Mouse (Mus musculus): ENCODE data around the gene Sct.
A peak's percentile ranks its signal among the peaks of the same experiment; 100 is the strongest.
"Not testable (repeated sequence)": the region's sequence is repeated elsewhere in the genome, so short reads cannot be mapped to it uniquely, and the experiment has no call there.

Sct gene

GRCm38 (mm10) chr7:141288042-141288441 lies 9.1 kb upstream of the Sct start:
- DNase-seq, result no peak

GRCm38 (mm10) chr7:141282756-141283155 lies 3.8 kb upstream of the Sct start:
- peak; percentile 47 to 65 for DNase-seq

- no peak for DNase-seq
These were observed 2.5 kb upstream of the Sct start for GRCm38 (mm10) chr7:141281442-141281841.

GRCm38 (mm10) chr7:141277701-141278678 lies 943 bp downstream of the Sct start:
- no peak for DNase-seq

- peak; percentile 56 to 59 for DNase-seq
These were observed 2.4 kb downstream of the Sct start, which contains the start of gene Cdhr5 for GRCm38 (mm10) chr7:141276546-141276945. TSS of gene Cdhr5 (minus strand) at chr7:141276786.

- no peak for DNase-seq
These were observed 3.6 kb downstream of the Sct start for GRCm38 (mm10) chr7:141275356-141275755.

DNA sequence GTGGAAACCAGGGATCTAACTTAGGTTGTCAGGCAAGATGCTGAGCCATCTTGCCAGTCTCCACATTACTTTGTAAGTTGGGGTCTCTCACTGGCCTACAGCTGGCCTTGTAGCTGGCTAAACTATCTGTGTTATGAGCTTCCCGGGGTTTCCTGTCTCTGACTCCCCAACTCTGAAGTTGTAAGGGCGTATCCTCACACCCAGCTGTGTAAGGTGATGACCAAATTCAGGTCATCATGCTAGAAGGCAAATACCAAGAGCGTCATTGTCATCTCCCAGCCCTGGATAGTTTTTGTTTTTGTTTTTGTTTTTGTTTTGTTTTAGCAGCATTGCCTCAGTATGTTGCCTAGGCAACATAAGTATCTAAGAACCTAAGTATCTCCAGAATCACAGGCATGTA lies 8.3 kb downstream of the Sct start:
- DNase-seq, result no peak

GRCm38 (mm10) chr7:141269273-141269545 lies 9.7 kb downstream of the Sct start:
- no peak for DNase-seq

DNA sequence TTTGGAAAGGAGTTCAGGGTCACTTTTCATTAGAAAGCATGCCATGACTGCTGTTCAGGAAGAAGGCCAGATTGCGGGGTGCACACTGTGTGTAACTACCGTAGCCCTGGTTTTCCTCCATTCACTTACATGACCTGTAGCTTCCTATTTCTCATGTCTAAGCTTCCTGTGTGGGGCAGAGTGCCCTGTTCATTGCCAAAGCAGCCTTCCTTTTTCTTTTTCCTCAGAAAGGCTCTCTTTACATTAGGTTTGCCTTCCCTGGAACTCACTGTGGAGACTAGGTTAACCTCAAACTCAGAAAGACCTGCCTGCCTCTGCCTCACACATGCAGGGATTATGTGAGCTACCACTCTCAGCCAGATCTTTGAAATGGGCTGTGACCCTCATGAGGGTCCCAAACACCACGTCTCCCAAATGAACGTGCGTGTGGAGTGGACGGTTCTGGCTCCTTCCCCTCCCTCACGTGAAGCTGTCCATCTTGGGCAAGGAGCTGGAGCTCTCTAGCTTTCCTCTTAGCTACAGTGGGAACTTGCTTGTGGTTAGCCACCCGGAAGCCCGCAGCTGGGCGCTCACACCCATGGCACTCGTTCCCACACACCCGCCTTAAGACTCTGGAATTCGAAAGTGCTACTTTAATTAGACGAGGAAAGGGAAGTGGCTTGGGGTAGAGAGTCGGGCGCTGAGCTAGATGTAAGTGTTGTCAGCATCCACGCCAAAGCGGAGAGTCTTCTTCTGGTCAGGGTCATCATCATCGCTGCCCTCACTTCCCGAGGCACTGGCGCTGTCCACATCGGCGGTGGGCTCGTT lies 10.3 kb downstream of the Sct start:
- DNase-seq, result no peak

GRCm38 (mm10) chr7:141265739-141266561 lies 13.0 kb downstream of the Sct start, which contains the start of gene Irf7:
TSS of gene Irf7 (minus strand) at chr7:141266481.
- DNase-seq, result peak in 1 of 2 experiments; percentile 36

DNA sequence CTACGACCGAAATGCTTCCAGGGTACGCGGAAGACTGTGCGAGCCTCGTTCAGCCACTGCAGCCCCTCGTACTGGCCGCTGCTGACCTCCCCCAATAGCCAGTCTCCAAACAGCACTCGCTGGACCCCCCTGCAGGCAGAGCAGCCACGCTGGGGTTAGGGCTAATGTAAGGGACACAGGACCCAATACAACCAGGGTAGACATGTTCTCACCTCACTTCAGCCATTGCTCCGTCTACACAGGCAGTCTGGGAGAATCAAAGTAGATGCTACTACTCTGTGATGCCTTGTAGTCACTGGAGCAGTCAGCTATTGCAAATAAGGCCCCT lies 13.6 kb downstream of the Sct start:
- DNase-seq, result no peak

DNA sequence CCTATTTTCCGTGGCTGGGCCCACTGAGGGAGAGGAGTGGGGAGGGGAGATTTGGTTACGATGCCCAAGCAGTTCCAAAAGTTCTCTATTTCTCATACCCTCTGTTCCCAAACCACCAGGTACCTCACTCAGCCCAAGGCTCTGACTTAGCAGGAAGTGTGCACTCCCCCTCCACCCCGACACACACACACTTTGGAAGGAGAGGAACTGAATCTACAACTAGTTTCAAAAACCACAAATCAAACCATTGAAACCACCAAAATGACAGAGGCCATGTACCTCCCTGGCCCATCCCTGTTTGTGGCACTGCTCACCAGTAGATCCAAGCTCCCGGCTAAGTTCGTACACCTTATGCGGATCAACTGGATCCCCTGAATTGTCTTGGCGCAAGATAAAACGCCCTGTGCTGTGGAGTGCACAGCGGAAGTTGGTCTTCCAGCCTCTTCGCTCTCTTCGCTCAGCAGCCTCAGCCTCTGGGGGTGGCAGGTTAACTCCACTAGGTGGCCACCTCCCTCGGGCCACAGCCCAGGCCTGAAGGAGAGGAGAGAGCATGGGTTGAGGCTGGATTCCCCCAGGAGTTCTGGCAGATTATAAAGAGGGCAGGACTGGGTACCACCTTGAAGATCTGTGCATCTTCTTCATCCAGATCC lies 14.0 kb downstream of the Sct start:
- peak; percentile 48 to 49 for DNase-seq

DNA sequence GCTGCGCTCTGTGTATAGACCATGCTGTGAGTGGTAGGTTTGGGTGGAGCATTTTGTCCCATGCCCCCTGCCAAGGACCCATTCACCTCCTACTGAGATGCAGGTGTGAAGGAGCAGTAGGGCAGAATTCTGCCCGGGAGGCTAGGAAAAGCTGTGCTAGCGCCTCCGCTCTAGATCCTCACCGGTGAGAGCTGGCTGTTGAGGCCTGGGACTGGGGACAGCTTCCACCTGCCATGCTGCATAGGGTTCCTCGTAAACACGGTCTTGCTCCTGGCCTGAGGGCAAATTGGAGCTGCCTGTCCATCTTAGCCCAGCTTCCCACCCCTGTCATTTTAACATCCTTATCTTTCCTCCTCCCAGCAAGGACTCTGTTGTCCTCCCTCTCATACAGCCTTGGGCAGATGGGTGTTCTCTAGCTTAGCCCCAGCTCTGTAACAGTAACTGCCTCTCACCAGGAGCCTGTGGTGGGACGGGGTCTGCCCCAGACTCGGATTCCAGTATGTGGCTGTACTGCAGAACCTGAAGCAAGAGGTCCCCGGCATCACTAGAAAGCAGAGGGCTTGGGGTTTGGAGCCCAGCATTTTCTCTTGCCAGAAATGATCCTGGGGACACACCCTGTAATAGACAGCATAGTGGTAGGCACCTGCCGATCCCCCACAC lies 14.8 kb downstream of the Sct start:
- DNase-seq, result no peak

- no peak for DNase-seq
These were observed 15.3 kb downstream of the Sct start for GRCm38 (mm10) chr7:141263640-141264039.

GRCm38 (mm10) chr7:141261480-141261879 lies 17.5 kb downstream of the Sct start:
- DNase-seq, result peak; percentile 45 to 50

DNA sequence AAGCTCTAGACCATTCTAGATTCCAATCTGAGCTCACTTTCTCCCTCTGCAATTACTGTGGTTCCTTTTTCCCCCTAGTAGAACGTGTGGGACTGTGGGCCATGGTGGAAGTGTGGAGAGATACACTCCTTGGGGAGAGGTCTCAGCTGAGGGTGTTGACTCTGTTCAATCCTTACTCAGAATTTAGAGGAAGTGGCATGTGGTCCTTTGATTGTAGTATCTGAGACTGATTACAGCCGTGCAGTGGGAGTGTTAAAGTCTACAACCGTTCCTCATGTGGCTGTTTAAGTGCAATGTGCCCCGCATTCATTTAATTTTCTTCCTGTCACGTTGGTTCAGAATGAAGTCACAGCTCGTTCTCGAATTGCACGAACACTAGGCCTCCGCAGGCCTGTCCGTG lies 22.8 kb downstream of the Sct start:
- DNase-seq, result no peak

GRCm38 (mm10) chr7:141250486-141250885 lies 28.4 kb downstream of the Sct start:
- DNase-seq, result not testable (repeated sequence)

DNA sequence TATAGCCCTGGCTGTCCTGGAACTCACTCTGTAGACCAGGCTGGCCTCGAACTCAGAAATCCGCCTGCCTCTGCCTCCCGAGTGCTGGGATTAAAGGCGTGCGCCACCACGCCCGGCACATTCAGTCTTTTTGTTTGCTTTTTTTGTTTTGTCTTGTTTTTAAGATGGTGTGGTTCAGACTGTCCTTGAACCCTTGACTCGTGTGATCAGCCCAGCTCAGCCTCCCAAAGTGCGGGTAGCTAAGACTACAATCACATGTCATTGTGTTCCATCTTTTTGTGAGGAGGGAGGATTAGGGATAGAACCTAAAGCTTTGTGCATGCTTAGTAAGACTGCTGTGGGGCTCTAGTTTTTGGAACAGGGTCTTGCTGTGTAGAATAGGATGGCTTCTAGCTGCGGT lies 47.4 kb downstream of the Sct start:
- no peak for DNase-seq

- DNase-seq, result peak; percentile 57 to 73
These were observed 47.8 kb downstream of the Sct start for GRCm38 (mm10) chr7:141231111-141231510.

DNA sequence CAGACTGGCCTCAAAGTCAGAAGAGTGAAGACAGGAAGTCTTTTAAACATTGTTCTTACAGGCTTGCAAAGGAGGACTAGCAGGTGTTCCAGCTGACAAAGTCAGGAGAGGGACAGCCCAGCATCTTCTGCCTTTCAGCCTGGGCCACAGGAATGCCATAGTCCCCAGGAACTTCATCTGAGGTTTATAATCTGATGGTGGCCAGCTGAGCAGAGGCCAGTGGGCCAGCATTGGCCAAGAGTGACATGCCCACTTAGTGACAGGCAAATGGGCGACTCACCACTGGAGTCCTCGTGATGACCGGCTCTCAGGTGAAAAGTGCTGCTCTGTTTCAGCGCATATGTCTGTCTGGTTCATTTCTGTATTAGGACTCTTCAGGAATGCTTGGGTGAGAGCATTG lies 48.4 kb downstream of the Sct start:
- DNase-seq, result no peak

DNA sequence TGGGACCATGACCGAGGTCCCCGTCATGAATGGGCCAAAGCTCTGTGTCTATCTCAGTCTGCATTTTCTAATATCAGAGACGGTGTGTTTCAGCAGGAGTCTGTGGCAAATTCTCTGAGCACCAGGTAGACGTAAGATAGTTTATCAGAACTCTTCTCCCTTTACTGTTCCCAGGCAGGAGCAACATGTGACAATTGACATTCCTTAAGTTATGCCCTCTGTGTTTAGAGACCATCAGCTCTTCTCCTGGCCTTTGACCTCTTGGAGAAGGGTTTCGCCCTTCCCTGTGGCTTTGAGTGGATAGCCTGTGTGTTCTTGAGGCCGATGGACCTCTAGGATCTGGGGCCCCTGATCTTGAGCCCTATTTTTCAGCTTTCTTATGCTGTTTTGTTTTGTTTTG lies 49.2 kb downstream of the Sct start:
- no peak for DNase-seq

Data from cerebellum, postnatal 10 days (tissue).